Mouse (Mus musculus) right cerebral cortex, adult 18-20 months (tissue): Measurements from ENCODE around the gene Pam16.

ENCODE experiments used
- DNase-seq: peaks from one replicate; pipeline ENCODE4 v3.0.0; 2022; ENCODE audit warnings: mixed read lengths

Pam16 gene

DNA sequence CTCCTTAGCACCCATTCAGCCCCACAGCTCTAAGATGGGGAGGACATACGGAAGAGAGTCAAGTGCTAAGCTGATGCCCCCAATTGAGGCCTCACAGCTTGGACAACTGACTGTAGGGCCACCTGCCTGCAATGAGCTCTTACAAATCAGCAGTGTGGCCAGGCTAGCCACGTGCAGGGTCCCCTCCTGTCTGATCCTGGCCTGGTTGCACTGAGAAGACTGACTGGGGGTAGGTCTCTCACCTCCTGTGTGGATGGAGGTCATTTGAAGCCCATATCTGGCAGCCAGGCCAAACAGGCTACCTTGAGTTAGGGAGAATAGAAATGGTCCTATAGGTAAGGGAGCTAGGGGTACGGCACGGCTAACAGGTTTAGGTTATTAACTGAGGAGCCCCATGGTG lies 21.1 kb upstream of the Pam16 start:
- no peak for DNase-seq

DNA sequence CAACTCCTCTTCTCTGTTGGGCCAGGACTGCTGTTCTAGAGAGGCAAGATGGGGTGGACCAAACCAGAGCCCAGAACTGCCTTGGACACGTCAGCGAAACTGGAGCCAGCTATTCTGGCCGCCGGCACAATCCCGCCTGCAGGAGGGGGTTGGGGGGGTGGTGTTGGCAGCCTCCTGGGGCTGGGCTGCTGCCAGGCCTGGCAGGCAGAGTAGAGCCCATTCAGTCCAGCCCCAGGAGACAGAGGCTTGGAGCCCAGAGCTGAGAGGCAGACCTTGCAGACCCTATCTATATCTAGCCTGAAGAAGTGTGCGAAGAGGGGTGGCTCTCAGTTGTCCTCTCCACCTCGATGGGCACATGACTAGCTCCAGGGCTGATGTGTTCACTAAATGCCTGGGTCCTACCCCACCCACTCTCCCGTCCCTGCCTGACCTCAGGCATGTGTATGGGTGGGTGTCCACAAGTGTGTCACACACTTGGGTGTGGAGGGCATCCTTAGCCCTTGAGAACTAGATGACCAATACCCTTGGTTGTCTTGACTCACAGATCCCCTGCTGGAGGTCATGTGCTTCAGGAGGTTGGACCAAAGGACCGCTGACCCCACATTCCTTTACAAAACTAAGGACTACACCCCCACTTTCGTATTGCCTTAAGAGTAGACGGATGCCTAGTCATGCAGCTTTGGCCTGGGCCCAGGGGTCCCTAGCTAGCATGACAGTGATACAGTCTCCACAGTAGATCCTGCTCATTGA lies 19.1 kb upstream of the Pam16 start:
- peak; percentile 84 for DNase-seq

DNA sequence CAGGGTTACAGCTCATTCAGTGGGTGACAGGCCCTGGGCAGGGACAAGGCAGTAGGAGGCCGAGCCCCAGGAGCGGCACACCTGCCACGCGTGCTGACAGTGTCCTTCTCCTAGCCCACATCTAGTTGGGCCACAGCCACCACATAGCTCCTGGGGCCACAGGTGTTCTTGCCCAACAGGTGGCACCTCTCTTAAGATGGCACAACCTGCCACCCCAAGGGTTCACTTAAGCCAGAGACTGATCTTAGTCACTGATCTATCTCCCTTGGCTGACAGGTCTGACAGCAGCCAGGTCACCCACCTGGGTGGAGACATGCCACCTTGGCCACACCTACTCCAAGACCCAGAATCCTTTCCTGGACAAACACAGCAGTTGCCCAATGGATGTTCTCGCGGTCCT lies 18.1 kb upstream of the Pam16 start:
- DNase-seq = no peak

DNA sequence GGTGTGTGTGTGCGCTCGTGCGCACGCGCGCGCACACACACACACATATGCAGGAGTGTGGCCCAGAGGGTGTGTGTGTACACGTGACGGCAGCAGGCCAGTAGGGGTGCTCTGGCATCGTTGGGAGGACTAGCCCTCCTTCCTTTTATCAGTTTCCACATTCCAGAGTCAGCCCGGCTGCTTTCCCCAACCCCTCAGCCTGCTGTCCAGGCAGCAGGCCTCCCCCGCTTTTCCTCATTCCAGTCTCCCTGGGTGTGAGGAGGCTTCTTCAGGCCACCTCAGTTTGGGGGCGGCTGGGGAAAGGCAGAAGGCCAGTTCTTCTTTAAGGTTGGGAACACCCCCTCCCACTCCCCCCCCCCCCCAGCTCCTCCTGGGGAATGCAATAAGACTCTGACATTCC lies 17.4 kb upstream of the Pam16 start:
- peak; percentile 82 for DNase-seq

DNA sequence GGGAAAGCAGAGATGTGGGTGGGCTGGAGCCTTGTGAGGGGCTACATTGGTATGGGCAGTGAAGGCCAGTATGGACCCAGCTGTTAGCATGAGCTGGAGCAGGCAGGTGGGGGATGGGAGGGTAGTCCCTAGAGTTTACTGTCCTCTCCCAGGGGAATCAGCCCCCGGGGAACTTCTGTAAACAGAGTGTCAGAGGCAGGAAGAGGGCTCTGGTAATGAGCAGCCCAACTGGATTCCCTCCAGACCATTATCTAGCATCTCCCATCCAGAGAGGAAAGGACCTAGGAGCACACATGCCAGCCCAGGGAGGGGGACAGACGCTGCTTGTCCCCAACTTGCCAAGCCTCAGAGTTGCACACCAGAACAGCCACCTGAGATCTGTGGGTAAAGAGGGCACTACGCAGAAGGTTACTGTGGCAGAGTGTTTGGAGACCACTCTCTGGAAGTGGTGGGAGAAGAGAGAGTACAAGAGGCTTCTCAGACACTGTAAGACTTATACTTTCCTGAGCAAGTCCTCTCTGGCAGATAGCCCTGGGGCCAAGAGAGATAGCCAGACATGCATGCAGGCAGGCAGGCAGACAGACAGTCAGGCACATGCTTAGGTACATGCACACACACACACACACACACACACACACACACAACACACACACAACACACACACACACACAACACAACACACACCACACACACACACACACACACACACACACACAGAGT lies 16.5 kb upstream of the Pam16 start:
- DNase-seq = no peak

DNA sequence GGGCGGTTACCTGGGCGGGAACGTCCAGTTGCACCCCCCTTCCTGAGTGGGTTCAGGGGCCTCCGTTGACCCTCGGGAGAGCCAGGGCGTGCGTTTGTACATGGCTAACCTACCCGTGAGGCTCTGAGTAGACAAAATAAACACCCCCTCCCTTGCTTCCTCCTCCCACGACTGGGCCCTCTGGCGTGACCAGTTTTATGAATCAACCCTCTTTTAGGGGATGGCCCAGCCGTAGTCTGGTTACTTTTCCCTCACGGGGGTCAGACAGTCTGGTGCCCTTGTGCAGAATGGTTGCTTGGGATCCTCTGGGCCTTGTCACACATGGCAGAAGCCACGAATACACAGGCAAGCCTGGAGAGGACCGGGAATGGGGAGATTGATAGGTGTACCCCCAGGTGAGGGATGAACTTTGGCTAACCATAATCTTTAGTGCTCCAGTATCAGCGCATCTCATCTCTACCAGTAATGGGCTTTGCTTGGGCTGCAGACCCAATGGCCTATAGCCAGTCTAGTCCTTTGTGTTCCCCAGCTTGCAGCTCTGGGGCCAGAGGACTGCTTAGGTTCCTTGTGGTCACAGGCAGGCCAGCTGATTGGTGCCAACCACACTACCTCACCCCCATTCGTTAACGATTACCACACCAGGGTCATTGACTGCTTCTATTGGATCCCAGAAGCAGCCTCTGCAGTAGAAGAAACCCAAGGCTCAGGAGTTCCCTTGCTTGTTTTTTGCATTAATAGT lies 15.6 kb upstream of the Pam16 start:
- no peak for DNase-seq

DNA sequence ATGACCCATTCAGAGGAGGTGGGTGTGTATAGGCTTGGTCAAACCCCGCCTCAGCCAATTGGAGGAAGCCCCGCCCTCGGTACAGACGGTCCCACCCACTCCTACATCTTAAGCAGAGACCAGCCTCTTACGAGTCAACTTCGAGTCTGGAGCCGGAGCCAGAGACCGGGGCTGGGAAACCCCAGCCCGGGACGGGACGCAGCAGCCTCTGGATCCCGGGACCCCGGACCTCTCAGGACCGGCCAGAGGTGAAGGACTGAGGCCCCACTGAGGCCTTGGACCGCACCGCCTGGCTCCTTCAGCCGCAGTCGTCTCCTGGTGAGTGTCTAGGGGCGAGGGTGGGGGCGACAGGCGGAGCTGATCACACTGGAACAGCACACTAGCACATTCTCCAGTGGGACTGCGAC lies 15.0 kb upstream of the Pam16 start, which contains the start of the genes Vasn and Dnaja3:
TSS of gene Vasn (plus strand) at position 111 of the 407 bp plus-strand sequence.
TSS of gene Dnaja3 (plus strand) at position 159 of the 407 bp plus-strand sequence.
- peak; percentile 86 for DNase-seq

DNA sequence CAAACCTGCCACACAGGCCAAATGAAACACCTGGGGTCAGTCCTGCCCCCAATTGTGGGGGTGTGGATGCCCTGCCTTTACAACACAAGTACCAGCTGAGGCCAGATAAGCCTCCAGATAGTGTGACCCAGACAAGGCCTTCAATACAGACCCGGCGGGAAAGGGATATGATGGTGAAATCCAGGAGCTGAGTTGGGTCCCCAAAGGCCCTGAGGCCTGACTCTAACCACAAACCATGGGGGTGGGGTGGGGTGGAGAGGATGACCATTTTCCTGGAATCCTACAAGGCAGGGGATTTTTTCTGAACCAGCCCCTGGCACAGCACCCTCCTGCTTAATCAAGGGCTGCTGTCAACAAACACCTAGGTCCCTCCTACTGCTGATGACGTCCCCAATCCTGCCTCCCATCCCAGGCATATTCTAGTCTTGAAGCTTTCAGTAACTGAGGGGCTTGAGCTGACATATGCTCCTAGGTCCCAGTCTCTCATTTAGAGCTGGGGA lies 14.2 kb upstream of the Pam16 start:
- no peak for DNase-seq

DNA sequence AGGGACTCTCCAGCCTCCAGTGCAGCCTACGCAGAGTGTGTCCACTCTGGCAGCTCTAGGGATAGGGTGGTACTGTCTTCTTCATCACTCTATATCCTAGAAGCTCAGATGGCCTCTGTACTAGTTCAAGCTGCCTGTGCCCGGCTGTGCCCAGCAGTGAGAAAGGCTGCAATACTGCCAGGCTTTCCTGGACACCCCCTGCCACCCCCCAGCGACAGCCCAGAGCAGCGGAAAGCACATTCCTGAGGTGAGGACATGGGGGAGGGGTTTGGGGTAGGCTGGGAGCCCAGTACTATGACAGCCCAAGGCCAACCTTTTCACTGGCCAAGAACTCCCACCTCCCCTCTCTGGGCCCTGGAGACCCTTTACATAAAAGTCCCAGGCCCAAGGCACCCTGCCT lies 11.0 kb upstream of the Pam16 start:
- no peak for DNase-seq

DNA sequence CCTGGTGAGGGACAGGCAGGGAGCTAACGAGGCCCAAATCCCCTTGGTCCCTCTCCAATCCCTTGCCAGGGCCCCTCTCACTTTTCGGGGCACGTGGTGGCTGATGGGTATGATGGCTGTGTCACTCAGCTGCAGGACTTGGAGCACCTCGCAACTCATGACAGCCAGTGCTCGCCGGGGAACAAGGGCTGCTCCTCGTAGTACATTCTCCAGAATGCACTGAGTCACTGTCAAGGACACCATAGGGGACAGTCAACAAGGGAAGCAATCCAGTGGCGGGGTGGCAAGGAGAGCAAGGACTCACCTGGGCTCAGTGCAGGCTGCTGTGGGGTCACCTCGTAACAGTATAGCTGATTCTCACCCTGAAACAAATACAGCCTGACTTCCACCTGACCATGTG lies 9.9 kb upstream of the Pam16 start:
- DNase-seq = no peak

DNA sequence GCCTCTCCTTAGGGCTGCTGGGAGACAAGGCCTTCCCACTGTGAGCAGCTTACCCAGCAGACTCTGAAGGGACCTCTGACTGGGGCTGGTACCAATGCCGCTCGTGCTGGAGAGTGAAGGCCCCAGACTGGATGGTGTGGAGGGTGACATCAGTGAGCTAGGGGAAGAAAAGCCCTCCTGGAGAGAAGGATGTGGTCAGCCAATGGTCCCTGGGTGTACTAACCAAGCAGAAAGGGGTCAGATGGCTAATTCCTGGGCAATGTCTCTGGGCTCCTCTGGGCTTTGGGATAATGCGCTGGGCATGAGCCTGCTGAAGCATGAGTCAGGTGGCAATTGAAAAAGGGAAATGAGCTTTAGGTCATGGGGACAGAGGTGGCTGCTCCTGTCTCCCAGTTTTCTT lies 8.9 kb upstream of the Pam16 start:
- no peak for DNase-seq

DNA sequence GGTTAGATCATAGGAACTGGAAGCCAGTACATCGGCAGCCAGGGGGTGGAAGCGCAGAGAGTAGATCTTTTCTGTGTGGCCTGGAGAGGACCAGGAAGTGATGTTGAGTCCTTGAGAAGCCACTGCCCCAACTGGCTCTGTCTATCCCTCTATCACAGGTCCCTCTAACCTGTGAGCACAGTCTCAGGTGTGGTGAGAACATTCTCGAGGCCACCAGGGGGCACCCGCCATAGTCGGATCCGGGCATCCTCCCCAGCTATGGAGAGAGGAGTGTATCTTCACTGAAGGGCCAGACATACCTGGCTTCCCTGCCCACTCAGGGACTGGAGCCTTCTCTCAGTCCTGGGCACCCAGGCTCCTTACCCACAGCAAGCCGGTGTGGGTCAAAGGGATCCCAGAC lies 7.3 kb upstream of the Pam16 start:
- no peak for DNase-seq

DNA sequence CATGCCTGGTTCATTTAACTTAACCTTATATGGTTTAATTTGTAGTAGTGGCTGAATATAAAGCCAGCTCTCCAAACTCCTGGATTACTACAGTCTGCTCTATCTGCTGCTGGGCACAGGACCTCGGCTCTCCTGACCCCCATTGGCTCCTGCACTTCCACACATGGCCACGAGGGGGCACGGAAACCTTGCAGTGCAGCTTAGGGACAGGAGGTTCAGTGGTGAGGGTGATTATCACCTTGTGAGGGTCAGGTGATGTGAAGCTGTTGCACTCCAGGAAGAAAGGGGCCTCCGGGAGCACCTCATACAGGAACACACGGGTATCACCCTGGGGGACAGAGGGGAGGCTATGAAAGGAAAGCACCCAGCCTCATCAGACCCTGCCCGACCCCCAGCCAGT lies 5.2 kb upstream of the Pam16 start:
- DNase-seq = peak; percentile 60

DNA sequence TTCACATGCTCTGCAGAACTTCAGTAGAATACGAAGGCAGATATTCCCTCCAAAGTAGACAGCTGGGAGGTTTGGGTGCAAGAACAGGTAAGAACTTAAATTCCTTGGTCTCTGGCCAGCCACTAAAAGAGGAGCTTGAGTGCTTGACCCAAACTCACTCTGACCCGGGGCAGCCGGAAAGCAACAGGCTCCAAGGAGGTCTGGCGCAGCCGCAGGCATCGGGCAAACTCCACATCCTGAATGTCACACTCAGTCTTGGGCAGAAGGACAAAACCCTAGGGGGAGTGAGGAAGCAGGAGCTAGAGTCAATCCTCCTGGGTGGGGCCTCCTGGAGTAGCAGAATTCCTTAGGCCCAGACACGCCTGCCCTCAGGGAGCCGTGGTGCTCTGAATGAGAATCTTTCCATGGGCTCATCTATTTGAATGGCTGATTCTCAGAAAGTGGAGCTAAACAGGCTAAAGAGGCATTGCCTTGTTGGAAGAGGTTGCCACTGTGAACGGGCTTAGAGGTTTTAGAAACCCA lies 4.2 kb upstream of the Pam16 start:
- no peak for DNase-seq

DNA sequence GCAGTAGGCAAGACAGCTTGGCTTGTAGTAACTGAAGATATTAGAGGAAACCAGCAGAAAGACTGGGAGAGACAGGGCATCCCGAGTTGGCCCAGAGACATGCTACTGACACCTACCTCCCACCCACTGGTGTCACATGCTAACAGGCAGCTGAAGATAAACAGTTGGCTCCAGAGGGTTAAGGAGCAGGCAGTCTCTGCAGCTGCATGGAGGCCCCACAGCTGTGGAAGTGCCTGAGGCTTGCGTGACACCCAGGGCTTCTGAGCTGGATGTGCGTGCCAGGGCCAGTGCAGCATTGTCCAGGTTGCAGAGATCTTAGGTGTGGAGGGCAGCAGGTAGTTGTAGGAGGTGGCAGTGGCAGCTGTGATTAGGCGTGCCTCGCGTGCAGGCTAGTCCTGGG lies 2.3 kb upstream of the Pam16 start:
- no peak for DNase-seq

DNA sequence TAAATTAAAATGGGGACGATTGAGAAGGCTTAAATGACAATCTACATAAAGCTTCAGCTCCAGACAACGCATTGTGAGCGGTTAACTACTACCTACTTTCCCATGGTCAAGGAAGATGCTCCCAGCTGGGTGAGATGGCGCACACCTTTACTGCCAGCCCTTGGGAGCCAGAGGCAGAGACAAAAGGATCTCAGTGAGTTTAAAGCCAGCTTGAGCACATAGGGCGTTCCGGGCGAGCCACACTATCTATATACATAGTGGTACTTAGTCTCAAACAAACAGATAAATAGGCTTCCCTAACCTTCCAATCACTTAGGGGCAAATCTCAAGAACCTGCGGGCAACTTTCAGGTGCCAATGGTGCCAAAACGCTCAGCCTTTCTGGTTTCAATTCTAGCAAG lies 714 bp downstream of the Pam16 start:
- DNase-seq = no peak

DNA sequence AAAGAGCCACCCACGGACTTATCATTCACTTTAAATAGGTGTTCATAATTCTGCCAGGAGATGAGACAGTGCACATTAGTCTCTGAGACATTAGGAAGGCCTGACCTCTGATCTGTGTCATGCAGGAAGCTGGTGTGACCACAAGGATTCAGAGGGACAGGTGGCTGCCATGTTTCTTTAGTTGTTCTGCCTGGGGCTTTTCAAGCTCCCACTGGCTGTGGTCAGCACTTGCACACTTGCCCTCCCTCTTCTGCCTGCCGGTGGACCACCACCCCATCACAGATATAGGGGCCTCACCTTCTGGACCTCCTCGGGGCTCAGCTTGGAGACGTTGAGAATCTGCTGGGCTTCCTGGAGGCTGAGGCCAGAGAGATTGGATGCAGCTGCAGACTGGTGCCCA lies 8.0 kb downstream of the Pam16 start:
- no peak for DNase-seq

DNA sequence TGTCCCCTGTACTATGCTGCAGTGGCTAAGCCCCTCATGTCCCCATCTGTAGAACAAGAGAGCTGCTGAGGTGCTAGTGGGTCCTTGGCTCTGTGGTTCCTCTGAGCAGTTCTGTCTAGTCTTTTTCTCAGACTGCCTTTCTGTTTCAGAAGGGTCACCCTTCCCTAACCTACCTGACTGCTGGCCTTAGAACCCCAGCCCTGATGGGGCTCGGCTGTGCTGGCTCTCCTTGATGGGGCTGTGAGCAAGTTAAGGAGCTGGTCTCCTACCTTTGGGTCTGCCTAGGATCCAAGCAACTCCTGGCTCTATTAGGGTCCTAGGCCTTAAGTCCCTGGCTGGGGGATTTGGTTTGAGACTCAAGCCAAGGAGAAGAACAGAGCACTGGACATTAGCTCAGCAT lies 9.5 kb downstream of the Pam16 start:
- DNase-seq = no peak

DNA sequence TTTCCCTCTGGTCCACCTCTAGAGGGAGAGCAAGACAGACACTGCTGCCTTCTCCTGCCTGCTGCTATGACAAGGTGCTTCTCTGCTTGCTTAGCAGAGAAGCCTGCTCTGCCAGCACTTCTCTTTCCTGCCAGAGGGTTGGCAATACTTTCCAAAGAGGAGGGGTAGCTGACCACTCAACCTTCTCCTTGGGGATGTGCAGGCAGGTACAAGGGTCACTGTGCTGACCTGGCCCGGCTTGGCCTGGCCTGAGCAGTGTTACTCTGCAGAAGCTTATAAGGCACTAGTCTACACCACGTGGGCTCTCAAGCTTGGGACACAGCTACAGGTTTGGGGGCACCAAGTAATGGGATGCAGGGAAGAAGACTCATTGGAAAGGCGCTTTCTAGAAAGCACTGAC lies 10.1 kb downstream of the Pam16 start:
- DNase-seq = no peak

DNA sequence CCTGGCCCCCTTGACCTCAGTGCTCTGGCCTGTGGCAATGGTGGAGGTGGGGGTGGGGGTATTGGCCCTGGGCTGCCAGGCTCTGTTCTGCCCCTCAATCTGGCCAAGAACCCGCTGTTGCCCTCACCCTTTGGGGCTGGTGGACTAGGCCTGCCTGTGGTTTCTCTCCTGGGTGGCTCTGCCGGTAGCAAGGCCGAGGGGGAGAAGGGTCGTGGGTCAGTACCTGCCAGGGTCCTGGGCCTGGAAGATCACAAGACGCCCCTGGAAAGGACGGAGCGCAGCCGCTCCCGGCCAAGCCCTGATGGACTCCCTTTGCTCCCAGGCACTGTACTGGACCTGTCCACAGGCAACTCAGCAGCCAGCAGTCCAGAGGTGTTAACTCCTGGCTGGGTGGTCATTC lies 11.1 kb downstream of the Pam16 start:
- DNase-seq = no peak

DNA sequence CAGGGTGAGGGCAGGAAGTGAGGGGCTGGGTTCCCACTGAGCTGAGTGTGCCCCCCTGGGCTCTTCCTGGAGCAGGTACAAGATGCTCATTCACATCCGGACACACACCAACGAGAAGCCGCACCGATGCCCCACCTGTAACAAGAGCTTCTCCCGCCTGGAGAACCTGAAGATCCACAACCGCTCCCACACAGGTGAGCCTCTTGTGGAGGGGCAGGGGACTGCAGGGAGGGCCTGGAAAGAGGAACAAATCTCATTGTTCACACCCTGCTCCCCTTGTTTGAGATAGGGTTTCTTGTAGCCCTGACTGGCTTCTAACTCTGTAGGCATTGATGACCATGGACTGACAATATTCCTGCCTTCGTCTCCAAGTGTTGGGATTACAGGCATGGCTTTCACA lies 13.1 kb downstream of the Pam16 start:
- no peak for DNase-seq

DNA sequence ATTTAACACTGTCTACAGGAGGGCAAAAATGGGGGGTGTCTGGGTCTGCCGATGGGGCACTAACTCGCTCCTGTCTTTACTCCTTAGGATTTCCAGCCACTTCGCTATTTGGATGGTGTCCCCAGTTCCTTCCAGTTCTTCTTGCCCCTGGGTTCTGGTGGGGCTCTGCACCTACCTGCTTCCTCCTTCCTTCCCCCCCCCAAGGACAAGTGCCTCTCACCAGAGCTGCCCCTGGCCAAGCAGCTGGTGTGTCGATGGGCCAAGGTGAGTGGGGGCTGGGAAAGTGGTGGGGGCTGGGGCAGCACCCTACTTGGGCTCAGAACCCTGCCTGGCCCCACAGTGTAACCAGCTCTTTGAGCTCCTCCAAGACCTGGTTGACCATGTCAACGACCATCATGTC lies 13.6 kb downstream of the Pam16 start:
- DNase-seq = no peak

DNA sequence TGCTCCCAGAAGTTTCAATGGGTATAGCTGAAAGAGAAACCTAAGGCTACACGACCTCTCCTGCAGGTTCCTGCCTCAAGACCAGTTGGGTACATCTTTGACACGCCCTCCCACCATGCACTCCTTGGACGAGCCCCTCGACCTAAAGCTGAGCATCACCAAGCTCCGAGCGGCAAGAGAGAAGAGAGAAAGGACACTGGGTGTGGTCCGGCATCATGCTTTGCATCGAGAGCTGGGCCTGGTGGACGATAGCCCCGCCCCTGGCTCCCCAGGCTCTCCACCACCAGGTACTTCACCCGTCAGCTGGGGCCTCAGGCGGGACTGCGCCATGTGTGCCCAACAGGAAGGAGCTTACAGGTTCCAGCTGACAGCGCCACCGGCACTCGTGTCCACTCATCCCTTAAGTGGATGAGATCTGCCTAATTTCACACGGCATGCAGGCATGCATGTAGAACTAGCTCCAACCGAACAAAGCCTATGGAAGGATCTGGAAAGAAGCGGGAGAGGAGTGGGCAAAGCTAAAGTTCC lies 16.2 kb downstream of the Pam16 start:
- no peak for DNase-seq
